Mouse (Mus musculus): ENCODE data around the gene Btrc.
"Not testable (repeated sequence)": the region's sequence is repeated elsewhere in the genome, so short reads cannot be mapped to it uniquely, and the experiment has no call there.

The Btrc gene

DNA sequence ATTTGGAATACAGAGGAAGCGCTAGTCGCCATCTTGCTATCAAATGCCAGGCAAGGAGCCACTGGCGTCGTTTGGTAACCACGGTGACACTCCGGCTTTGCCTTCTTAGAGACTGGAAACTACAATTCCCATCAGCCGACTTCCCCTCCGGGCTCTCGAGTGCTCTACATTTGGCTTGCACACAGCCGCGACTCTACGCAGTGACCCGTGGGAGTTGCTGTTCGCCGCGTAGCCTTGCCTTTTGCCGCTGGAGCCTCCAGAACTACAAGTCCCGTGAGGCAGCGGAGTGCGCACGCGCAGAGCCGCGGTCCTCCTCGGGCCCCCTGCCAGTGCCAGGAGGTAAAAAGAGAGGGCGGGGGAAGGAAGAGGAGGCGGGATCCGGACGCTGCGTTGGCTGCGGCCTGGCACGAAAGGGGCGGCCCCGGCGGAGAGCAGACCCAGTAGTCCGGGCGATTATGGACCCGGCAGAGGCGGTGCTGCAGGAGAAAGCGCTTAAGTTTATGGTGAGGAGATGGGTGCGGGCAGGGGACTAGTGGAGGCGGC, at the start of gene Btrc:
TSS of gene Btrc (plus strand) at position 351 of the 543 bp plus-strand sequence.
- DNase-seq (ENCODE audit: low spot score) = peak; percentile 100

DNA sequence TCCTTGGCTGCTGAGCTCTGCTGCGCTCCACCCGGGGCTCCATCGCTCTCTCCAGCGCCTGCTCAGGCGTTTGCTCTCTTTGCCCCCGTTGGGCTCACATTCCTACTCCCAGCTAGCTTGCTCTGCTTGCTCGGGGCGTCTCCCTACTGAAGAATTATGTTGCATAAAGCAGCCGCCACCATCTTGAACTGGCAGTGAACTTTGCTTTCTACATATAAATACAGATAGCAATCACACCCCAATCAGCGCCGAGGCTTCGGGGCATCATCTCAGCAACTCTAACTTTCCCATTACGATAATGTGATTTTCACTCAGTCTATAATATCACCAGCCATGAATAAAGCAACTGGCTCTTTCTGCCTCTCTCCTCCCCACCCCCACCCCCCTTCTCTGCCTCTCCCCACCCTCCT, 46.1 kb upstream of the Btrc start:
- DNase-seq (ENCODE audit: low spot score) = no peak

DNA sequence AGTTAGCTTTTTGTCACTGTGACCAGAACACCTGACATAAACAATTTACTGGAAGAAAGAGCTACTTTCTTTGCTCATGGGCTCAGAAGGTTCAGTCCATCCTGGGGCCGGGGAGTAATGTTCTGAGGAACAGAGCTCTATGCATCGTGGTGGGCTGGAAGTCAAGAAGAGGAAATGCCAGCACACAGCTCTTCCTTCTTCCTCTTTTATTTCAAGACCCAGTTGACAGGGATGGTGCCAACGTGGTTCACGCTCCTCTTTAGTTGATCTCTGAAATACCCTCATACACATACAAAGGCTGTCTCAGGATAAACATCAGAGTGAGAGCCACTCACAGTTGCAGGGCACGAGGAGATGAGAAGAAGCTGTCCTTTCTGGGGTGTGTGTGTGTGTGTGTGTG, 42.5 kb upstream of the Btrc start:
- DNase-seq (ENCODE audit: low spot score) = no peak

DNA sequence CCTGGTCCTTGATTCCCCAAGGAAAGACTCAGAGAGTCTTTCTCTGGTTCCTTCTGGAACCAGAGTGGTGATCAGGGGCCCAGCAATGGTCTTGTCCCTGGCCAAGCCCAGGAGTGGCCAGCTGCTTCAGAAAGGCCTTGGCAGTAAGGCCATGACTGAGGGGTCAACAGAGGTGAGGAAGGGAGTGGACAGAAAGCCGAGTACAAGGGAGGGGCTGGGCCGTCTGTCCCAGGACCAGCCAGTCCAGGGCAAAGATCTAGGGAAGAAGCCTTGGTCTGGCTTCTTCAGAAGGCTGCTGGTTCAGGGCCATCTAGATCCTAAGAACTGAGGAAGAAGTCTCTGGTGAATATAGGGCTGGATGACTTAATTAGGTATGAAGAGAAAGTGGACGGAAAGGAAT, 34.5 kb upstream of the Btrc start:
- no peak for DNase-seq (ENCODE audit: low spot score)

DNA sequence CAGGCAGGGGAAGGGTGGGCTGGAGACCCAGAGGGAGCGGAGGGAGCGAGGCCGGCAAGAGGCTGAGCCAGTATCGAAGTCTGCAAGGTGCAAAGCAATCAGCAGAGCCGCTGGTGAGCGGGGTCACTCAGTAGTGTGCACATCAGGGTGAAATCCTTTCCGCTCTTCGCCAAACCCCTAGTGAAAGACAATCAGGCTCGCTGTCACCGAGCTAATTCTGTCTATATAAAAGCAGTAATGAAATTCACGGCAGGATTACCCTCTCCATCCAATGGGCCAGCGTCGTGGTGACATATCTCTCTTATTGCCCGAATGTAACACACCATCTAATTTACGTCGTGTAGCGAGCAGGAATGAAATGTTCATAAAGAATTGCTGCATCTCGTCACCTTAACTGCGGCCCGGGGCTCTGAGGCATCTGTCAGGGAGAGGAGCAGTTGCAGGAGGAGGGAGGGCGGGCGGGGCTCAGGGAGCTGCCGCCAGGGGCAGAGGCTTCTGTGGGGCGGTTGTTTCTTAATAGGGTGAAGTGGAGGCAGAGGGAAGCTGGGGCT, 33.7 kb upstream of the Btrc start:
- DNase-seq (ENCODE audit: low spot score) = no peak

DNA sequence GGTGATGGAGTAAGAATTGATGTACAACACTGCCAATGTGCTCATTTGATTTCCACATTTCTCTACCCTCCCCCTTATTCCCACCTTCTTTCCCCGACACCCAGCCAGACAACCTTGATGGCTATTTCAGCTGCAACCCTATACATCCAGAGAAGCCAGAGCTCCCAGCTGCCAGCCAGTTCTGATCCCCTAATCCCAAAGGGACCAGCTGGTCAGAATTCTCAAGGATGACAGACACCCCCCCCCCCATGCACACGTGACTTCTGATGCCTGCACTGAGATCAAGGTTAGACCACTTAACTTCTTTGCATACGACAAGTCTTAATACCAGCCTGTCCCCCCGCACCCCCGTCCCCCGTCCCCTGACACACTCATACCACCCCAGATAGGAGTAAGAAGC, 26.8 kb upstream of the Btrc start:
- no peak for DNase-seq (ENCODE audit: low spot score)

DNA sequence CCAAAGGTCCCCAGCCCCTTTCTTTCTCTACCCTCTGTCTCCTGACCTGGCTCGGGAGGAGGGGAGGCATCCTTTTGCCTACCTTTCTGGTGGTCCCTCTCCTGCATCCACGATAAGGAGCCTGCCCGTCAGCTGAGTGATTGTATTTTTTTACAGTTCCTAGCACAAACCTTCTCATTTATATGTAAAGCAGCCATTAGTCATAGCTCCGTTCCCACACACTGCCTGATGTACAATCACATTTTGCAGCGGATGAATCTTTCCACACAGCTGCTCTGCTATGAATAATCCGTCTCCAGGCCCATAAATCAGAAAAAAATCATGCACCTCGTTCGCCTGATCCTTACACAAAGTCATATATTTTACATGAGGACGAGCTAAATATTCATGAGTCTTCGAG, 25.4 kb upstream of the Btrc start:
- DNase-seq (ENCODE audit: low spot score) = no peak

DNA sequence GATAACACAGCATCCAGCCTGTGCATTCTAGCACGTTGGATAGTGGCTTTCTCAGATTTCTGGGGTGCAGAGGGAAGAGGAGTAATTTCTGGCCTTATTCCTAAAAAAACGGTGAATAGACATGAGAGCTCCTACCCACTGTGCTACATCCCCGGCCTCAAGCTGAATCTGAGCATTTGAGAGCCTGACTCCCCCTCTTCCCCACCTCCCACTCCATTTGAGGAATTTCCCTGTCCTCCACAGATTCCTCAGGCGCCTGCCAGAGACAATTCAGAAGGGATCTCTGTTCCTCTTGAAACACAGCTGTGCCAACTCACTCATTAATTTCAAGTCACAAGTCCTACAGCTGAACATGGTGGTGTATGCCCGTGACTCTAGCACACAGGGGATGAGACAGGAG, 19.6 kb upstream of the Btrc start:
- no peak for DNase-seq (ENCODE audit: low spot score)

DNA sequence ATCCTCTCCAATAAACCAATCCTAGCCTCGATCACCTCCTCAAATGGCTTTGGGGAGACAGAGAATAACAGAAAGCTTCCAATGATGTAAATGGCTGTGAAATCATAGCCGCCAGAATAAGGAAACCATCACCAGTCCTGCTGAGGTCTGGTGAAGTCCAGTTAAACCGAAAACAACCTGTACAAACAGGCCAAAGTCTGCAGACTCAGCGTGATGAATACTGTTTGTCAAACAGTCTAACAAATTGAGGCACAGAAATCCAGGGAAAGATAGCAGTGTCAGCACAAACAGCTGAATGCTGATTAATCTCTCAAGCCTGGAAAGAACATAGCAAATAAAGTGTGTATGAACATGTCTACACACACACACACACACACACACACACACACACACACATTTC, 15.3 kb upstream of the Btrc start:
- DNase-seq (ENCODE audit: low spot score) = no peak

DNA sequence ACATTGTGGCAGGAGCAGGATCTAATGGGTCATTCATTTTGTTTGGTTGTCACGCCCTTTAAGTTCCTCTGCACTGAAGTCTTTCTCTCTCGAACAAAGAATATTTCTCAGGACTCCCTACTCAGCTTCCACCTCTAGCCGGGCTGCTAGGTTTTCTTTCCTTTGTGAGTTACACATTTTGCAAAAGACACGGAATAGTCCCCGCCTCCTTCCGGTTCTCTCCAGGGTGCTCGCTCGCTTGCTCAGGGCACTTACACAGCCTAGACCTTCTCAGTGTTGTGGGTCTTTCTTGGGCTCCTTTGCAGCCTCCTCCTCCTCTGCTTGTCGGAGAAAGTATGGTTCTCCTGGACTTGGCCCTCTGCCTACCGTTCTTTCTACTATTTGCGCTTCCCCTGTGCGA, 13.1 kb upstream of the Btrc start:
- DNase-seq (ENCODE audit: low spot score) = no peak

DNA sequence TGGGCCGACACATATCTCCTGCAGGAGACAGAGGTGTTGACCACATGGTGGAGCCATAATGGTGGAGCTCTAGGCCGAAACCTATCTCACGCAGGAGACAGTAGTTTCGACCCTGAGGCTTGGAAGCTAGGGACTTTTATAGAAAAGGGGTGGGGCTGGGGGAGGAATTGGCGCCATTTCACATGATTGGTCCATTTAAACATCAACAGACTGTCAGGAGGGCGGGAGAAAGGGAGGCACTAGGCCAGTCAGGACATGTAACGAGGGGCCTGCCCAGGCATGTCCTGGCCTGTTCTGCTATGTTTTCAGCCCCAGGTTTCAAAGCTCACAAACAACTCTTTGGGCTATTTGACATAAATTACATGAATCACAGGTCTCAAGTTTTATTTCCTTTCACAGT, 10.8 kb upstream of the Btrc start:
- DNase-seq (ENCODE audit: low spot score) = not testable (repeated sequence)

DNA sequence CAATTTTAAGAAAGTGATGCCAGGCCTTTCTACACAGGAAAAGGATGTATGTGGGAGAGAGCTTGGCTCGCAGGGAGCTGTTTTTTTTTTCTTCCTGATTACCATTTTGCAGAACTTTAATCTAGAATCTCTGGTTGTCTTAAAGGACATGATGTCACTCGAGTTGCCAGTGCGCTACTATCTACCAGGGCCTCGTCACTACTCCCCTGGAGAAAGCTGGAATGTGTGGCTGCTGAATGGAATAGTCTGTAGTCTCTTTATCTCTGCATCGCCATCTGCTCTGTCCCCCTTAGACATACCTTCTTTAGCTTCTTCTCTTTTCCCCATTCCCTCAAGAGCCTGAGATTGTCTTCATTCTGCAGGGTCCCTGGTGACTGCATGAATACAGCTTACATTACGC, 7.9 kb upstream of the Btrc start:
- no peak for DNase-seq (ENCODE audit: low spot score)

DNA sequence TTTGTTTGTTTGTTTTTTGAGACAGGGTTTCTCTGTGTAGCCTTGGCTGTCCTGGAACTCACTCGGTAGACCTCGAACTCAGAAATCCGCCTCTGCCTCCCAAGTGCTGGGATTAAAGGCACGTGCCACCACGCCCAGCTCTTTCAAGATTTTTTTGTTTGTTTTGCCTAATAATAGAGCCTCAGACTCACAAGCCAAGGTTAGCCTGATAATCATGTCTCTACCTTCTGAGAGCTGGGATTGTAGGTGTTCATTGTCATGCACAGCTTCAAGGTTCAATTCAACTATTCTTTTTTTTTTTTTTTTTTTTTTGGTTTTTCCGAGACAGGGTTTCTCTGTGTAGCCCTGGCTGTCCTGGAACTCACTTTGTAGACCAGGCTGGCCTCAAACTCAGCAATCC, 6.7 kb upstream of the Btrc start:
- DNase-seq (ENCODE audit: low spot score) = not testable (repeated sequence)

DNA sequence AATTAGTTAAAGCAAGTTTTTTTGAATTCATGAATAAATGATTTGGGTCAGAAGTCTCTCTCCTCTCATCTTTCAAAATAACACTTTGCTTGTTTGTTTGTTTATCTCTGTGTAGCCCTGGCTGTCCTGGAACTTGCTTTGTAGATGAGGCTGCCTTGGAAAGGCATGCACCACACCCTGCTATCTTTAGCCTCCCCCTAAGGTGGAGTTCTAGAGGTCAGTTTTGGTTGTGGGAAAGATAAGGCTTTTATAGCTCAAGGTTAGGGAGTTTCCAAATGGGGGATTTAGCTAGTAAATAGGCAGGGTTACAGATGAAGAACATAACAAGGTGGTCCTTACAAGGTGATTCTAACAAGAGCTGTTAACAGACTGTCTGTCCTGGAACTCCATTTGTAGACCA, 3.0 kb upstream of the Btrc start:
- DNase-seq (ENCODE audit: low spot score) = no peak

DNA sequence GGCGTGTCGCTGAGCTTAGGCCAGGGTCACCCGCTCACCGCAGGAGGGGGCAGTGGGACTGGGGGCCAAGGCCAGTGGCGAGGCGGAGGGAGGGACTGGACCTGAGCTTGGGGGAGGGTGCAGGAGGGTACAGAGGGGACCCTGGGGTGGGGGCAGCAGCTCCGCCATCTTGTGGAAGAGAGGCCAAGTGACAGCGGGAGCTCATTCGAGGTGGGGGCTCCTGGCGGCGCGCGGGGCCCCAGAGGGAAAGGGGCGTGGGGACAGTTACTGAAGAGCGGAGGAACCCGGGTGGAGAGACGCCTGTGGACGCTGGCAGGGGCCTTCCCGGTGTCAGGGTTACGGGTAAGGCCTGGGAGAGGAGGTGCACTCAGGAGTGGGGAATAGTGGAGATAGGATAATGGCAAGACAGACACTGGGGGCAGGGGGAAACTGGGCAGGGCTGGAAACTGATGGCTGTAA, 428 bp downstream of the Btrc start:
- no peak for DNase-seq (ENCODE audit: low spot score)

DNA sequence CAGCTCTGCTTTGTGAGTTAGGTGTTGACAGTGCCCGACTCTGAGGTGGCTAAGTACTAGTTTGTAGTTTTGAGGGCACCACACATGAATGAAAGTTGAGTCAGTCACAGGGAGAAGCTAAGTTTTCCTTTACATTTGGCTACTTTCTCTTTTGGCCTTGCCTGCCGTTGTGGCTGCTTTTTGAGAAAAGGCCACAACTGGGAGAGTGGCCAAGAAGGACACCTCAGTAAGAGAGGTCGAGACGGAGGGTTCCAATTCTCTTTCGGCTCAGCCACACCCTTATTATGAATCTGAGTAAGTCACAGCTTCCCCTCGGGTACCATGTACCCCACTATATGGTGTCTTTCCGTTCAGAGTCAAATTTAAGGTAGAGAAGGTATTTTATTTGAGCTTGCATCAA, 3.1 kb downstream of the Btrc start:
- no peak for DNase-seq (ENCODE audit: low spot score)

DNA sequence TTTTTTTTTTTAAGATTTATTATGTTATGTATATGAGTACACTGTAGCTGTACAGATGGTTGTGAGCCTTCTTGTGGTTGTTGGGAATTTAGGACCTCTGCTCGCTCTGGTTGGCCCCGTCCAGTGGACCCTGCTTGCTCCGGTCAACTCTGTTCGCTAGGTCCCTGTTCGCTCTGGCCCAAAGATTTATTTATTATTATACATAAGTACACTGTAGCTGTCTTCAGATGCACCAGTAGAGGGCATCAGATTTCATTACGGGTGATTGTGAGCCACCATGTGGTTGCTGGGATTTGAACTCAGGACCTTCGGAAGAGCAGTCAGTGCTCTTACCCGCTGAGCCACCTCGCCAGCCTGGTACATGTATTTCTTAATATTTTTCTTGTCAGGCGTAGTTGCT, 21.3 kb downstream of the Btrc start:
- DNase-seq (ENCODE audit: low spot score) = not testable (repeated sequence)

DNA sequence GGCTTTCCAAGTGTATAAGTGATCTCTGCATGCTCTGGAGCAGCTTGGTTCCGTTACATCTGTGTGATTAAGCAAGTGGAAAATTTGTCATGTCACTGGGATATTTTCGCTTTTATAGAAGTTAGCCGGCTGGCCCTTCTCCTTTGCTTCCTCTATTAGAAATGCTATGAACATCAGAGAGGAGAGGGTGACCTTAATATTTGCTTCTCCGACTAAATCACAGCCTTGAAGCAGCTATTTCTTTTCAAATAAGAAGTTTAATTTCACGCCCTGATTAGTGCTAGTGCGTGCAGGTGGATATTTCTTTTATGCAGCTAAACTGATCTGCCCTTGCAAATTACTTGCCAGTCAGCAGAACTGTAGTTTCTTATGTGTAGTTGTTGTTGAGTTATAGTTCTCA, 25.0 kb downstream of the Btrc start:
- DNase-seq (ENCODE audit: low spot score) = no peak

DNA sequence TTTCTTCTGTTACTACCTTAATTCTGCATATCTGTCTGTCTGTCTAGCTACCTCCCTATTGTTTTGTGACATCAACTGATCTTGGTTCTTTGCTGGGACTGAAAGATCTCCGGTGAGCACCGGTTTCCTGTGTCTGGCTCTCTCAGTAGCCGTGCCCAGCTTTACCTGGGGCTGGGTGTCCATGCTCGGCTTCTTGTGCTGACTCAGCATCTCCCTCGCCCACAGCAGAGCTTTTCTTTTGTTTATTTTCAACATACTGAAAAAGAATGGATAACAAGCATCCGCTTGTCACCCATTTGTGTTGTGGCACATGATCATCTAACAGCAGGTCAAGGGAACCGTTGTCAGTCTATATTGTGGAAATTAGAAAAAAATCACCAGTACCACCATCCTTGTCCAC, 30.5 kb downstream of the Btrc start:
- DNase-seq (ENCODE audit: low spot score) = no peak

DNA sequence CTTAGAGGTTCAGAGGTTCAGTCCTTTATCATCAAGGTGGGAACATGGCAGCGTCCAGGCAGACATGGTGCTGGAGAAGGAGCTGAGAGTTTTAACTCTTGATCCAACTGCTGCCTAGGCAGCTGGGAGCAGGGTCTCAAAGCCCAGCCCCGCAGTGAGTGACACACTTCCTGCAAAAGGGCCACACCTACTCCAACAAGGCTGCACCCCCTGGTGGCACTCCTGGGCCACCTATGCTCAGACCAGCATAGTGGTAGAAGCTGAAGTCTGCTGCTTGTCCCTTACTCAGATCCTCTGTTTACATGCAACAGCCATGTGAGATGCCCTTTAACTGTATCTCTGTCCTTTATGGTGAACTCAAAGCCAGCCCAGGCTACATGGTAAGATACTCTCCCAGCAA, 47.5 kb downstream of the Btrc start:
- no peak for DNase-seq (ENCODE audit: low spot score)

DNA sequence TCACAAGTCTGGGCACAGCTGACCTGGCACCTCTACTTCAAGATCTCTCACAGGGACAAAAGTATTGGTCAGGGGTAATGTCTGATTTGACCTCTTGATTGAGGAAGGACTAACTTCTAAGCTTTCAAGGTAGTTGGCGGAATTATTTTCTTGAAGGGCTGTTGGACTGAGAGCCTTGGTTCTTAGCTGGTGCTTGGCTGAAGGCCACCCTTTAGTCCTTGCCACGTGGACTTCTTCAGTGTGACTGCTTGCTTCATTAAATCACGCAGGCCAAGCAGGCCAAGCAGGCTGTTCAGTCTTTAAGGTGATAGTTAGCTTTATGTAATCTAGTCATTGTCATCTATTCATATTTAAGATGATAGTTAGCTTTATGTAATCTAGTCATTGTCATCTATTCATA, 49.2 kb downstream of the Btrc start:
- peak; percentile 31 for DNase-seq (ENCODE audit: low spot score)

DNA sequence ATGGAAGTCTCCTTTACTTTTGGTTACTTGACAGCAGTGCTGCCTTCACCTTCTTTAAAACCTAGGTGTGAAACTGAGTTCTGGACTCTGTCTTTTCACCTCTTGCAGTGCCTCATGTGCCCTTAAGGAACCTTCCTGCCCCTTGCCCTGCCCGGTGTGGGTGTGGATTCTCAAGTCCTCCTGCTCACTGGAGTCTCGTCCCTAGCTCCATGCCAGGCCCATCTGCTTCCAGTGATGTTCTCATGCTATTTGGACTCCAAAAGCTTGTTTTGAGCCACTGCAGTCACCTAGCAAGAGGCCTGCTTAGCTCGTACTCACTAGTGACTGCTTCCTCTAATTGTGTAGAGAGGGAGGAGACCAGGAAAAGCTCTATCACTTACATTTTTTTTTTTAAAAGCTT, 50.4 kb downstream of the Btrc start:
- DNase-seq (ENCODE audit: low spot score) = no peak

DNA sequence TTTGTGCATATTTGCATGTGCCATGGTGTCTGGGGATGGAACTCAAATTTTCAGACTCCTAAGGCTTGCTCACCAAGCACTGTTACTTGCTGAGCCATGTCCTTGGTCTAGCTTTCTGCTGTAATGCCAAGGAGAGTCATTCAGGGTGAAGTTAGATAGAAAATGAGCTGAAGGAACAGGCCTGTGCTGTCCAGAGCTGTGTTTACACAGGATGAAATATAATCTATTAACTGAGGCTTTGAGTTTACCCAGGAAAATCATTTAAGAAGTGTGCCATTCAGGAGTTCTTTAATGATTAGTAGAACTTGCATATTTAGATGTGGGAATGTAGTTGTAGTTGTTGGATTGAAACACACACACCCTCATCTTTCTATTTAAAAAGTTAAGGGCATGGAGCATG, 54.1 kb downstream of the Btrc start:
- no peak for DNase-seq (ENCODE audit: low spot score)

DNA sequence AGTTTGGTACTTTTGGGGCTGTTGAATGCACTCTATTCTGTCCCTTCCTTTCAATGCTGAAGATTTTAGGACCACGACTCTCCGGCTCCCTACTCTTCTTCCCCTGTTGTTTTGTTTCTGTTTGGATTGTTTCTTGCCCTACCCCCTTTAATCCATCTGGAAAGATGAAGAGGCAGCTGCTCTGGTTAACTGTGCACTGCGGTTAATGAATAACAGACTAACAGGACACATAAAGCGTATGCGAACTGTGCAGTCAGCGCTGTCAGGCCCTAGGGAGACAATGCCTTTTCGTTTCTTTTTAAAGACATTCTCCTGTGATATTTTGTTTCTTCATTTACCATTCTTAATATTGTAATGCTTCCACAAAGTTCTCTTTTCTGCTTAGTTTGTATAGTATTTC, 58.7 kb downstream of the Btrc start:
- no peak for DNase-seq (ENCODE audit: low spot score)

DNA sequence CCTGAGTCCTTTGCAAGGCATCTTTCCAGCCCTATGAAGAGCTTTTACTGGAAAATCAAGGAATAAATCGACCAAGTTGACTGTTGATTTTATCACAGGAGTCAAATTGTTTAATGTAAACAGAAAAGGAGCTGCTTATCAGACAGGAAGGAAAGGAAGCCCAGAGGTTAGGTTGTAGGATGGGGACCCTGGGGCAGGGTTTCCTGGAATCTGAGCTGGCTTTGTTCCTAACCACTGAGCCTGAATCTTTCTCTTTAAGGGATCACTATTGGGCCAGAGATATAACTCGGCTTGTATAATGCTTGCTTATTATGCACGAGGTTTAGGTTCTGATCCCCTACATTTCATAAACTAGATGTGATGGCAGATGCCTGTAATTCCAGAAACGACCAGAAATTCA, 64.6 kb downstream of the Btrc start:
- DNase-seq (ENCODE audit: low spot score) = peak; percentile 58
